Mouse (Mus musculus): ENCODE measurements at regions not wholly inside any gene's neighbourhood (a gene's known extent, or its start where the extent isn't known, plus 50 kb on each side); places are given as distances from the start of the nearest gene placed in this dataset.

DNA sequence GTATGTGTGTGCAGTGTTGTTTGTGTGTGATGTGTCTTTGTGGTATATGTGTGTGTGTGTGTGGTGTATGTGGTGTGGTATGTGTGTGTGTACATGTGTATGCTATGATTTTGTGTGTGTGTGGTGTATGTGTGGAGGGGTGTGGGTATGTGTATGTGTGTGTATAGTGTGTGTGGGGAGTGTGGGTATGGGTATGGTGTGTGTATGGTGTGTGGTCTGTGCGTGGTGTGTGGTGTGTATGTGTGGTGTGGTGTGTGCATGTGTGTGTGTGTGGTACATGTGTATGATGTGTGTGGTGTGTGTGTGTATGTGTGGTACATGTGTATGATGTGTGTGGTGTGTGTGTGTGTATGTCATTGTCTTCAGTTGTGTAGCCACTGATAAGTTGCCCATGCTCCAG, 247.8 kb upstream of the Sp4 start:
- DNase-seq (ENCODE audit: inconsistent ontology term), result no peak

DNA sequence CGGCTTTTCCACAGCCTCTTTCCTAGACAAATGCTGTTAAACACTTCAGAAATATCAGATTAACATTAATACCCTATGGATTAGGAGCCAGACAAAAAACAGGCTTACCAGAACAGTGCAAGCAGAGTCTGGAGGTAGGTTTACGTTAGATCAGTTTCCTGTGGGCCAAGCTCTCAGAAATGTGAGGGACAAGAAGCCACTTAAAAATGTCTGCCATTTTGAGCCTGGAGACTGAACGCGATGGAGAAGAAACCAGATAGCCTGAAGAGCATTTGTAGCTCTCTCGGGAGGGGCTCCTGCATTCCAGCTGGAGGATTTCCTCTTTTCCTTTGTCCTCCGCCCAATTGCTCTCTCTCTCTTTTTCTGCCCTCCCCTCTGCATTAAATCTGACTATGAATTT, 239.1 kb upstream of the Sp4 start:
- DNase-seq (ENCODE audit: inconsistent ontology term), result no peak

DNA sequence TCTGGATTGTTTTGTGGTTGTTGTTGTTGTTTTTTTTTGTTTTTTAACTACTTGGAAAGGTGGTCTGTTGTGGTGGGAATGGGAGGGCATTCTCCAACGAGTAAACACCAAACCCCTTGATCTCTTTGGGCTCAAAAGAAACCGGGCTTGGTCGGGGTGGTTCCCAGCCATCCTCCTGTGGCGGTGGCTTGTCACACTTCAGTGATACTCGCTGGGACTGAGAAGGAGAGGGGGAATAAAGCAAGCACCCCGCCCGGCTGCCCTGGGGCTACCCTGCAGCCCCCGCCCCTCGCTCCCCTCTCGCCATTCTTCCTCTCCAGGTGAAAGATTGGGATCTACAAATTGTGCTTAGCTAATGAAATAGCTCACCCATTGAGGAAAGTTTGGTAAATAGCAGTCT, 229.3 kb upstream of the Sp4 start:
- DNase-seq (ENCODE audit: inconsistent ontology term), result no peak

DNA sequence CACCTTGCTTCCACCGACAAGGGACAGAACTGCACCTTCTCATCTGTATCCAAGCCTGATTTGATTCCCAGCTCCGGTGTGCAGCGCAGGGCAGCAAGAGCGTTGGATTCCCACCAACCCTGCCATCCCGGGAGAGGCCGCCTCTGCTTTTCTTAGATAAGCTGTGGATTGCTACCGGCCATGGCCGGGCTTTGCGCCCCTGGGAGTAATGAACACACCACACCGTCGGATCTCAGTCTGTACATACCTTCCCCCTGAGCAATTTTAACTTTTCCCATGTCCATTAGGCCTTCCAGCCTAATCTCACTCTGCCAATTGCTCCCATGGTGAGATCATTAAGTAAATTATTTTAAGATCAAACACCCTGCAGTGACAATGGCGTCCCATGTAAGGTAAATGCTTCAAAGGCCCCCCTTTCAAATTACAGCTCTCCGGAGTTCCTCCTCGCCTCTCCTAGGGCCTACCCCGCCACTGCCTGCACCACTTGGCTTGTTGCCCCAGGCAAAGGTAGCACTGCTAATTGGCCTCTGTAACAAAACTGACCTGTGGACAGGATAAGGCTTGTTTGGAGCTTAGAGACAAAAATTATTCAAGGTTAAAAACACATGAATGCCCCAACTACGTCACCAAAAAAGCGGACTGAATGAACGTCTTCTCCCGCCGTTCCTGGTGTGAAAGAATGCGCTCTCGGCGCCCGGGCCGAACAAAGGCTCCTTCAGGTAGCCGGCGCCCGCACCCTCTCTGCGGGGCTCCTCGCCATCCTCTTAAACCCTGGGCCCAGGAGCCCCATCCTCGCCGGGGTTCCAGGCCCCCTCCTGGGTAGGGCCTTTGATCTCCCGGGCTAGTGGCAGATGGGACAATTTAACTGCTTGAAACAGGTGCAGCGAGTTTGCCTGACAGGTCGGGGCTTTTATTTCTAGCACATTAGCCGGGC, 228.5 kb upstream of the Sp4 start:
- DNase-seq (ENCODE audit: inconsistent ontology term), result no peak

GRCm38 (mm10) chr12:118521770-118522169, 220.5 kb upstream of the Sp4 start:
- DNase-seq (ENCODE audit: inconsistent ontology term), result peak; percentile 54

DNA sequence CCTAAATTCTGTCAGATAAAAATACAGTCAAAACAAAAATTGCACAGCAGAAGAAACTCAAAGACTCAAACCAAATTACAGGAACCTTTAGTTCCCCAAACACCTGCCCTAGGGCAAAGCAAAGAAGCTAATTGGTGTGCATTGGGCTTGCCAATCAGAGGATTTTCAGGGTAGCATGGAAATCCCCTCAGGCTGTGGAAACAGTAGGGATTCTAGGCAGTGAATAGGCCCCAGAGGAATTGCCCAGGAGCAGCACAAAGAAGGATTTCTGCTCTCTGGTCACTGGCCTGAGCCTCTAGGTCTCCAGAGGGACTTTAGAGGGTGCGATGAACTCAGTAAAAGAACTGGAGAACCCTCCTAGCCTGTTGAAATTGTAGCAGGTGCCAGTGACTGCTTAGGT, 220.1 kb upstream of the Sp4 start:
- peak; percentile 53 for DNase-seq (ENCODE audit: inconsistent ontology term)

GRCm38 (mm10) chr12:118519801-118520327, 218.6 kb upstream of the Sp4 start:
- DNase-seq (ENCODE audit: inconsistent ontology term), result no peak

DNA sequence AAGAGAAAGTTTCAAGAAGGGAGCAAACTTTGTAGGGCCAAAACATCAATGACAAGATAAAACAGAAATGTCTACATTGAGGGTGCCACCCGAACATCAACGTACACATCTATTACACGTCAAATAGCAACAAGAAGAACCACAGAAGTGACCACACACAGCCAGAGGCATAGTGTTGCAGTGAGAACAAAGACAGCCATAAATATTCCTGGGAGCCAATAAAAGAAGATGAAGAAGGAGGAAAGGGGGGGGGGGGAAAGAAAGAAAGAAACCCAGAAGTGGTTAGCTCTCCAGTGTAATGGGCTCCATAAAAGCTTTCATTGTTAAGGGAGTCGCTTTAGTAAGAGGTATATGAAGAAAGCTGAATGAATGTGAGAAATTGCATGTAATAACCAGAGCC, 209.7 kb upstream of the Sp4 start:
- no peak for DNase-seq (ENCODE audit: inconsistent ontology term)

- no peak for DNase-seq (ENCODE audit: inconsistent ontology term)
Measured at GRCm38 (mm10) chr12:118508972-118509917, 208.0 kb upstream of the Sp4 start.

- no peak for DNase-seq (ENCODE audit: inconsistent ontology term)
Measured at GRCm38 (mm10) chr12:118500392-118500791, 199.2 kb upstream of the Sp4 start.

DNA sequence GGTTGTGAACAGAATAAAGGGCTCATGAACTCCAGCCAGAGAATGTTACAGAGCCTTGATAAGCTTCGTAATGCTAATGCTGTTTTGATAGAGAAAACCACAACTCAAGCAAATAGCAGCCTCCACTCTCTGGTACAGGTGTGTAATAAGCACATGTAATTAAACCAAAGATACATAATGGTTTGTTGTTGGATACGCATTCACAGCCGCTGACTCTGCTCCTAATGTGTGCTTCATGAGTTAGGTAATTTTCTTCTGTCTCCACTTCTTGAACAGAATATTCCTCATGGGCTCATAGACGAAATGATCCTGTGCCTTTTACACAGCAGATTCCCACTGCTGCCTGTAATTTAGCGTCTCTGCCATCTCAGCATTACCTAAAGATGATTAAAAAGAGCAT, 186.8 kb upstream of the Sp4 start:
- DNase-seq (ENCODE audit: inconsistent ontology term), result no peak

- no peak for DNase-seq (ENCODE audit: inconsistent ontology term)
Measured at GRCm38 (mm10) chr12:118486434-118486833, 185.2 kb upstream of the Sp4 start.

DNA sequence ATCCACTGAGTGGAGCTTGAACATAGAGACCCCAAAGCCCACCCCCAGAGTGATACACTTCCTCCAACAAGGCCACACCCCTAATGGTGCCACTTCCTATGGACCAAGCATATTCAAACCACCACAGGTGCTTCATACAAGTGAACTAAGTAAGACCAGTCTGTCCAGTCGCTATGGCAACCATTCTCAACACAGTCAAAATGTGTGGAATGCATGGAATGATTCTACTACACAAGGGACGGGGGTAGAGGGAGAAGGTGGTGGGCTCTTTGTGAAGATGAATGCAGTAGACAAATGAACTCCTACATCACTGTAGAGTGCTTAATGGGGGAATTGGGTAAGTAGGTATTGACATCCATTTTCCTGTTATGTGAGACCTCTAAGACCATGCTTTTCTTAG, 180.1 kb upstream of the Sp4 start:
- DNase-seq (ENCODE audit: inconsistent ontology term), result peak; percentile 15

DNA sequence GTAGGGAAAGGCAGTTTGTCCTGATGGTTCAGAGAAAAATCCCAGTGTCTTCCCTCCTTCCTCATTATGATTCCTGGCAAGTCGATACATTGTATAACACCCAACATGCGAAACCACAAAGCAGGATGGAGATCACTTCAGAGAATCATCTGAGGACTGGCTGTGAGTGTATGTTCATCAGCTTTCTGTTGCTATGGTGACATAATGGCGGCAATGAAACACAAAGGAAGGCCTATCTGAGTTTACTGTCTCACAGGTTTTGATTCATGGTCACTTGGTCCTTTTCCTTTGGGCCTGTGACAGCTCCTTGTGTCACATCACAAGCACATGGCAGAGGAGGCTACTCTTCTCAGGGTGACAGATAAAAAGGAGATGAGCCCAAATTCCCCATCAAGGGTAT, 173.5 kb upstream of the Sp4 start:
- DNase-seq (ENCODE audit: inconsistent ontology term), result no peak

GRCm38 (mm10) chr12:118466837-118467236, 165.6 kb upstream of the Sp4 start:
- DNase-seq (ENCODE audit: inconsistent ontology term), result no peak

DNA sequence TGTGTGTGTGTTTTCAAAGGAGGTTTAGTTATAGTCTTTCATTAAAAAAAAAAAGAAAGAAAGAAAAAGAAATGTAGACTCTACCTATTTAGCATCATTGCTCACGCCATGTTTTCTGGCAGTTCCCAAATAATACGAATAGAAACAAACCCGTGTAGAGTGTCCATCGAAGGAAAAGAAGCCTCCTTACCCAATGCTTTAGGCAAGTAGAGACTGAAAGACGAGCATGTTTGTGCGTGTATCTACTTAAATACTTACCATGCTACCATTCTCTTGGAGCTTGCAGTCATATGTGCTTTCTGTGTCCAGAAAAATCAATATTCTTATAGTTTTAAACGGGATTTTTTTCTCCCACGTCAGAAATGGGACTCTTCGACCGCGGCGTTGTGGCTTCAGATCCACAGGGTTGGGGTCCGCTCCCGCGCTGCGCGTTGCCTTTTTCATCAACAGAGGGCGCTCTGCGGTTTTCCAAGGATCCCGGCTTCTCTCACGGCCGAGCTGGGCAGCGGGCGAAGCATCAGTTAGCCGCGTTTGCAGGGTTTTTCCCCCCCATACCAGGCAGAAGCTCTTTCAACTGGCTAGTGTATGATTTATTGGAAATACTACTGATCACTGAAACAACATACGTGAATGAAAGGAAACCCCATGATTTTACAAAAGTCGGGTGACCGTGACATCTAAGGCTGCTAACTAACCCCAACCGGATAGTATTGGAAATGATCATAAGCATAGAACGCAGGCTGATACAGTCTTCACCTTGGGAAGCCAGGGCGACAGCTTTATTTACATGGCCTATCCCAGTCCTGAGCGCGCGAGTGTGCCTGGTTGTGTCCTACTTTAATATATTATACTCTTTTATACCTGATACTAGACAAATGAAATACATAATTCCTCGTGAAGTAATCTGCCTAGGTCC, 156.5 kb upstream of the Sp4 start:
- DNase-seq (ENCODE audit: inconsistent ontology term), result peak; percentile 69

DNA sequence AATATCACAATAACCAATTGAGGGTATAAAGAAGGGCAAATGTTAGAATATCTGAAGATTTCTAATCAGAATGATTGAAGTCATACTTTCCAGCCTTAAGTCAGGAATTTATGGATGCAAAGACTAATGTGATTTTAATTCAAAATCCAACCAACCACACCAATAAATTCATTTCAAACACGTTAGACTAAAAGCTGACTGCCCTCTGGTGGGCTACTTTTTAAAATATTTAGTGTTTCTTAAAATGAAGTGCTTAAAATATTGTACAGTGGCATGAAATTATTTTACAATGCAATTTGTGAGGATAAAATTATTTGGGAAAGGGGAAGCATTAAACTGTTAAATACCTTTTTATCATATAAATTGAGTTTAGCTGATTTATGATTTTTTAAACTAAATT, 154.4 kb upstream of the Sp4 start:
- peak; percentile 32 for DNase-seq (ENCODE audit: inconsistent ontology term)

DNA sequence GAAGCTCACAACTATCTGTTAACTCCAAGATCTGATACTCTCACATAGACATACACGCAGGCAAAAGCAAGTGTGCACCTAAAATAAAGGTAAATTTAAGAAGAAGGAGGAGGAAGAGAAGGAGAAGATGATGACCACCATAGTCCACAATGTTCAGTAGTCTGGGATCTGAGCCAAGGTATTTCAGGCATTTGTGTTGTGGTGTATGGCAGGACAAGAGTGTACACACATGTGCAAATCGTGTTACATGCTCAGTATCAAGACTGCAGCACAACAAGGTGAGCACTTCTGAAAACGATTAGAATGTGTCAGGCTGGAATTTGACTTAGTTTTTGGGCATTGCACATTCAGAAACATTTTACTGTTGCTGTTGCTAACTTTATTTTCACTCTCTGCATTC, 138.4 kb upstream of the Sp4 start:
- peak; percentile 43 for DNase-seq (ENCODE audit: inconsistent ontology term)

- no peak for DNase-seq (ENCODE audit: inconsistent ontology term)
Measured at GRCm38 (mm10) chr12:118438882-118439281, 137.6 kb upstream of the Sp4 start.

DNA sequence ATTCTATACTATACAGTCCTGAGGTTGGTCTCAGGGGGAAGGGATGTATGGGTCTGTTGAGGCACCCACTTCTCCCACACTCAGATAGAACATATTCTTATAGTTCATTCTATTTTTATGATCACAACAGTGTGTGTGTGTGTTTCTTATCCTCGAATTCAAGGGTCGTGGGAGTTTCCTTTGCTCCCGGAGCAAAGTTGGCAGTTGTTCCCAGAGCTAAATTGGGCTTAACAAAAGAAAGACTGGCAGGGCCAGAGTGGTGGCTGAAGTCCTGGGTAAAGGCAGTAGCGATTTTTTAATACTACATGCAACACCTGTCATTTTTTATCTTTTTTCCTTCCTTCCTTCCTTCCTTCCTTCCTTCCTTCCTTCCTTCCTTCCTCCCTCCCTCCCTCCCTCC, 131.5 kb upstream of the Sp4 start:
- DNase-seq (ENCODE audit: inconsistent ontology term), result no peak

GRCm38 (mm10) chr12:118428384-118428783, 127.1 kb upstream of the Sp4 start:
- no peak for DNase-seq (ENCODE audit: inconsistent ontology term)

Data from Muller cell, postnatal 12 days (primary cell).